Mouse (Mus musculus): ENCODE measurements around the gene Rbm43. TPM values are rescaled to one million over a fixed set of nuclear protein-coding genes. Genes with fewer than 3 reads are reported as not detected.

Rbm43 gene
- polyA plus RNA-seq (2014; fragmentation: Nextera tagmentation; extraction: Ambion mirVana) = 18.7 and 19.0 TPM in 2 replicates

DNA sequence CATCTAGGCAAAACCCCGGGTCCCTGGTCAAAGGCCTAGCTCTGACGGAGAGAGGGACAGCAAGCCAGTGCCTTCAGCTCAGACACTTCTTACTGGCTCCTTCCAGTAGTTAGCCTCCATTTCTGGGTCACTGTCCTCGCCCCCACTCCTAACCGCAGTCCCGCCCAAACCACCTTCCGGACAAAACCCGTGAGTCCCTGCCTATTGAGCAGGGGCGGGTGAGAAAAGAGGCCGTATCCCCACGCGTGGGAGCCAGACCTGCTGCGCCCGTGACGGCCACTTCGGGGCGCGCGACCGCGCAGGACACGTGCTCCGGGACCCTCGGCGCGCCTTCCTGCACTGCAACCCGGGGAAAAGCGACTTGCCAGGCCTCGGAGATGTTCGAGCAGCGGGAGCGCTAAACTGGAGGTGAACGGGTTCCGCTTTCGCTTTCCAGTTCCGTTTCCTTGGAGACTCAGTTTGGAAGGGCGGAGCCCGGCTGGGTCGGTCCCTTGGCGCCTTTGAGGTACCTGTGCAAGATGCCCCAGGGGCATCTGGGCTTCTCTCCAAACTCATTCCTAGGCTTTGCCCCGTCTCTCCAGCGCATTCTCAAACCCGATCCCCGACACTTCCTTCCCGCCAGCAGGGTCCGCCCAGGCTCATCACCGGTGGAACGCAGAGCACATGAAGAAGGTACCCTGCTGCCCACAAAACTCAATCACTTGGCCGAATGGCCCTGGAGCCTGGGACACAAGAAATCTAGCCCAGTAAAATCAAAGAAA is at the start of gene Rbm43:
Gene Rbm43, minus strand, starts transcription at position 590 of the 761 bp plus-strand sequence.
- under 1% methylated on average over 48 of the region's 48 CpGs for WGBS
- no peaks in the 10 kb centered on the region for H3K9me3 ChIP-seq (ENCODE audit: control insufficient read depth, low read depth, low read length)
- peak within 1 kb of the TSS; percentile 88 for H3K4me2 ChIP-seq (replicated peaks; ENCODE audit: low read depth, low read length)
- no peaks in the 10 kb centered on the region for H3K36me3 ChIP-seq (ENCODE audit: control insufficient read depth, insufficient read depth, low read length)
- peak within 1 kb of the TSS; percentile 54 for H3K4me3 ChIP-seq (ENCODE audit: low read depth, low read length)
- H3K27ac ChIP-seq (ENCODE audit: low read length) = peak within 1 kb of the TSS; percentile 55
- 0 out of 2 replicates have a peak, but pooled peaks cover 5% of the 10 kb centered on the region for H3K4me1 ChIP-seq (ENCODE audit: control insufficient read depth, insufficient read depth, low read length)
- ATAC-seq (ENCODE audit: insufficient number of reproducible peaks, insufficient read depth, low FRiP score, low read depth) = peak; percentile 77
- peak within 1 kb of the TSS; percentile 53 for H3K9ac ChIP-seq (replicated peaks; ENCODE audit: low read depth, low read length)
- no peaks in the 10 kb centered on the region for H3K27me3 ChIP-seq (ENCODE audit: control insufficient read depth, insufficient read depth, low read length)

DNA sequence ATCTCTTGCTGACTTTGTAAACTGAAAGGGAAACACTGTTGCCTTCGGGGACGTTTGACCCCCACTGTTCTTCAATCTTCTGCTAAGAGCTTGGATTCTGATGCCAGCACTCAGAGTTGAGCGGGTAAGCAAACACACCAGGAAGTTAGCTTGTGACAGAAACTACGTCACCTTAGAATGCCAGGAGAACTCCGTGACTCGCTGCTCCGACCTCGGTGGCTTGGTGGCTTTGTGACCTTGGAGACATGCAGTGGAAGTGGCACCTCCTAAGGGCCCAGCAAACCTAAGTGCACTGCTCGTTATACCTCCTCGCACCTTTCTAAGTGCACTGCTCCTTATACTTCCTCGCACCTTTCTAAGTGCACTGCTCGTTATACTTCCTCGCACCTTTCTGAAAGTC is 47.3 kb upstream of the Rbm43 start:
- H3K4me3 ChIP-seq (ENCODE audit: low read depth, low read length) = no peak overlapping the region
- no peaks in the 10 kb centered on the region for H3K36me3 ChIP-seq (ENCODE audit: control insufficient read depth, insufficient read depth, low read length)
- ATAC-seq (ENCODE audit: insufficient number of reproducible peaks, insufficient read depth, low FRiP score, low read depth) = no peak
- no peak overlapping the region for H3K9ac ChIP-seq (replicated peaks; ENCODE audit: low read depth, low read length)
- no peak overlapping the region for H3K27ac ChIP-seq (ENCODE audit: low read length)
- no peaks in the 10 kb centered on the region for H3K4me1 ChIP-seq (ENCODE audit: control insufficient read depth, insufficient read depth, low read length)
- H3K4me2 ChIP-seq (replicated peaks; ENCODE audit: low read depth, low read length) = no peak overlapping the region
- H3K27me3 ChIP-seq (ENCODE audit: control insufficient read depth, insufficient read depth, low read length) = no peaks in the 10 kb centered on the region
- H3K9me3 ChIP-seq (ENCODE audit: control insufficient read depth, low read depth, low read length) = no peaks in the 10 kb centered on the region
- 64% methylated on average over 13 of the region's 13 CpGs for WGBS

DNA sequence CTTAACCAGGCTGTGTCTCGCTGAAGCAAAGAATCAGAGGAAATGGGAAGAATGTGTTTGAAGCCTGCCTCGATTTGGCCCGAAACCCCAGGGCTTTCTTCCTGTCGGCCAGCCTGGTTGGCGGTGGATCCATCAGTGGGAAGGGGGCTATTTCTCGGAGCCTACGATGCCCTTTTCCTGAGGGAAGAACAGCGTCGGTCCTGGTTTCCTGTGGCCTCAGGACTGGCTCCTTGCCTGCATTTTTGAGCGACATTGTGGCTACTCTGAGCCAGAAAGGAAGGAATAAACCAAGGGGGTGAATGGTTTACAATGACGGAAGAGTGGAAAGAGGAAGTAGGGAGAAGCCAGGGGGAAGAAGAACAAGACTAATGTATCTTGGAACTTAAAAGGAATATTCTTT is 46.7 kb upstream of the Rbm43 start:
- Histone ChIP-seq H3K4me2 (replicated peaks; ENCODE audit: low read depth, low read length) (no peak overlapping the region), H3K9ac (replicated peaks; ENCODE audit: low read depth, low read length) (no peak overlapping the region), H3K36me3 (ENCODE audit: control insufficient read depth, insufficient read depth, low read length) (no peaks in the 10 kb centered on the region), H3K27me3 (ENCODE audit: control insufficient read depth, insufficient read depth, low read length) (no peaks in the 10 kb centered on the region), H3K27ac (ENCODE audit: low read length) (no peak overlapping the region), H3K9me3 (ENCODE audit: control insufficient read depth, low read depth, low read length) (no peaks in the 10 kb centered on the region), H3K4me3 (ENCODE audit: low read depth, low read length) (no peak overlapping the region), H3K4me1 (ENCODE audit: control insufficient read depth, insufficient read depth, low read length) (no peaks in the 10 kb centered on the region)
- no peak for ATAC-seq (ENCODE audit: insufficient number of reproducible peaks, insufficient read depth, low FRiP score, low read depth)
- WGBS = 48% methylated on average over 11 of the region's 11 CpGs

DNA sequence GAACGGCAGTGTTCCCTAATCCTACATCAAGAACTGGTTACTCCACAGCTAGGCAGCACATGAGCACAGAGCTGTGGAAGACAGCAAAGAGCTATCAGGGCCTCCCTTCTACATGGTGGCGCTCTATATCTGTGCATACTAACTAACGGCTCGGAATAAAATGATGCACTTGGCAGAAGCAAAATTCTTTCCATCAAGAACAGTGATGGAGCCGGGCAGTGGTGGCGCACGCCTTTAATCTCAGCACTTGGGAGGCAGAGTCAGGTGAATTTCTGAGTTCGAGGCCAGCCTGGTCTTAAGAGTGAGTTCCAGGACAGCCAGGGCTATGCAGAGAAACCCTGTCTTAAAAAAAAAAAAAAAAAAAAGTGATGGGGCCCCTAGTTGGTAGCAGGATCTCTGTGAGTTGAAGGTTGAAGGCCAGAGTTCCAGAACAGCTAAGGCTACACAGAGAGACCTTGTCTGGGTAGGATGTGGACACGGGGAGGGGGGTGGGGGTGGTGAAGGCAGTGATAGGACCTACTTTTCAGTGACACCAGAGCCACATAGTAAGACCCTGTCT is 38.5 kb upstream of the Rbm43 start, which contains the start of gene Nmi:
Gene Nmi, minus strand, starts transcription at position 85 of the 559 bp plus-strand sequence.
- no peak for ATAC-seq (ENCODE audit: insufficient number of reproducible peaks, insufficient read depth, low FRiP score, low read depth)
- peak within 1 kb of the TSS; percentile 89 for H3K27ac ChIP-seq (ENCODE audit: low read length)
- peak within 1 kb of the TSS; percentile 53 for H3K4me2 ChIP-seq (replicated peaks; ENCODE audit: low read depth, low read length)
- no peaks in the 10 kb centered on the region for H3K9me3 ChIP-seq (ENCODE audit: control insufficient read depth, low read depth, low read length)
- no peaks in the 10 kb centered on the region for H3K27me3 ChIP-seq (ENCODE audit: control insufficient read depth, insufficient read depth, low read length)
- H3K4me3 ChIP-seq (ENCODE audit: low read depth, low read length) = peak within 1 kb of the TSS; percentile 63
- 0 out of 2 replicates have a peak, but pooled peaks cover 2% of the 10 kb centered on the region for H3K4me1 ChIP-seq (ENCODE audit: control insufficient read depth, insufficient read depth, low read length)
- peak within 1 kb of the TSS; percentile 53 for H3K9ac ChIP-seq (replicated peaks; ENCODE audit: low read depth, low read length)
- 69% methylated on average over 9 of the region's 9 CpGs for WGBS
- H3K36me3 ChIP-seq (ENCODE audit: control insufficient read depth, insufficient read depth, low read length) = no peaks in the 10 kb centered on the region

DNA sequence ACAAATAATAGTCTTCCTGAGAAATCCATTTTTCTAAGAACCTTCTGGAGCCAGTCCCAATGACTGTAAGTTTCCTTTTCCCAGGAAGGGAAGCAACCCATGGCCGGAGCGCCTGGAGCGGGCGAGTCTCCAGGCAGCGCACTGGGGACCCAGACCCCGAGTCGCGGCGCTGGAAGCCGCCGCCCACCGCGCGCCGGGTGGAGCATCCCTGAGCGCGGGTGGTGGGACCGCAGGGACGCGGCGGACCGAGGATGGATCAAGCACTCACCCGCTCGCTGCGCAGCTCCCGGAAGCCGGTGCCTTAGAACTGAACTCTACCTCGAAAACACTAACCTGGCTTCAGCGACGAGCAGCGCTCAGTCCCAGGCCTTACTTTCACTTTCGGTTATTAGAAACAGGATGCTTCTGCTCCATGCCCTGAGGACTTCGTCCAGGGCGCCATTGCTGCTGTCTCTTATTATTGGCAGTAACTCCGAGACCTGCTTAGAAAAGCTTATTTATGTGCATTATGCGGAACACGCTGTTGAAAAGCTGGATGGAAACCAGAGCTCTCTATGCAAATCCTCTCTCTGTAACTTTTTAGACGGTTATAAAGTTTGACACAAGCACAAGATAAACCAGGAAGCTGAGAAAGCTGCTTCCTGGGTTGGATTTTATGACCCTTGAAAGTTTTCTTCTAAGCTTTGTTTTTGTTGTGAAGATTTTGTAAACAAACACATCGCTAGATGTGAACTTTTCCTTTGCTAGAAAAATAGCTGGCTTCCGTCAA is 37.9 kb upstream of the Rbm43 start:
- Histone ChIP-seq H3K27me3 (ENCODE audit: control insufficient read depth, insufficient read depth, low read length) (no peaks in the 10 kb centered on the region), H3K36me3 (ENCODE audit: control insufficient read depth, insufficient read depth, low read length) (no peaks in the 10 kb centered on the region), H3K4me3 (ENCODE audit: low read depth, low read length) (peak overlapping the region; percentile 63), H3K9ac (replicated peaks; ENCODE audit: low read depth, low read length) (peak overlapping the region; percentile 53), H3K9me3 (ENCODE audit: control insufficient read depth, low read depth, low read length) (no peaks in the 10 kb centered on the region), H3K27ac (ENCODE audit: low read length) (peak overlapping the region; percentile 89), H3K4me1 (ENCODE audit: control insufficient read depth, insufficient read depth, low read length) (0 out of 2 replicates have a peak, but pooled peaks cover 2% of the 10 kb centered on the region), H3K4me2 (replicated peaks; ENCODE audit: low read depth, low read length) (peak overlapping the region; percentile 53)
- peak; percentile 83 for ATAC-seq (ENCODE audit: insufficient number of reproducible peaks, insufficient read depth, low FRiP score, low read depth)
- WGBS = 2% methylated on average over 40 of the region's 40 CpGs

DNA sequence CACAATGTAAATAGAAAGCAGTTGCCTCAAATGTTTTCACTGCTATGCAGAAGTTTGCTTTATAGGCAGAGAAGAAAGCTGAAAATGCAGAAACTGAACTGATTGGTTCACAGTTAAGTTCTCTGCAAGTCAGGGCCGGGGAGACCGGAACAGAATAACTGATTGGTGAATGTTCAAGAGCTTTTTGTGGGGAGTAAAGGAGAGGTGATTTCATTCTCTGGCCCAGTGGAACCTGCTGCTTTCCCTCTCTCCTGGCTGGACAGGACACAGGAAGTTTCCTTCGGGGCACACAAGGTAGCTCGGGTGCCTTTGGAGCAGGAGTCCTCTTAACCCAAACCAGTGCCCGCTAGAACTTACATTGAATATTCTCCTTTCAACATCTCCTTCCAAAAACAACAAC is 37.2 kb upstream of the Rbm43 start:
- Histone ChIP-seq H3K9ac (replicated peaks; ENCODE audit: low read depth, low read length) (no peak overlapping the region), H3K4me3 (ENCODE audit: low read depth, low read length) (peak overlapping the region; percentile 63; the same call in 1 of the 2 replicates), H3K4me1 (ENCODE audit: control insufficient read depth, insufficient read depth, low read length) (0 out of 2 replicates have a peak, but pooled peaks cover 2% of the 10 kb centered on the region), H3K36me3 (ENCODE audit: control insufficient read depth, insufficient read depth, low read length) (no peaks in the 10 kb centered on the region), H3K9me3 (ENCODE audit: control insufficient read depth, low read depth, low read length) (no peaks in the 10 kb centered on the region), H3K4me2 (replicated peaks; ENCODE audit: low read depth, low read length) (peak overlapping the region; percentile 53), H3K27me3 (ENCODE audit: control insufficient read depth, insufficient read depth, low read length) (no peaks in the 10 kb centered on the region), H3K27ac (ENCODE audit: low read length) (peak overlapping the region; percentile 89)
- 55% methylated on average over 5 of the region's 5 CpGs for WGBS
- peak; percentile 35; the same call in 1 of the 2 replicates for ATAC-seq (ENCODE audit: insufficient number of reproducible peaks, insufficient read depth, low FRiP score, low read depth)

DNA sequence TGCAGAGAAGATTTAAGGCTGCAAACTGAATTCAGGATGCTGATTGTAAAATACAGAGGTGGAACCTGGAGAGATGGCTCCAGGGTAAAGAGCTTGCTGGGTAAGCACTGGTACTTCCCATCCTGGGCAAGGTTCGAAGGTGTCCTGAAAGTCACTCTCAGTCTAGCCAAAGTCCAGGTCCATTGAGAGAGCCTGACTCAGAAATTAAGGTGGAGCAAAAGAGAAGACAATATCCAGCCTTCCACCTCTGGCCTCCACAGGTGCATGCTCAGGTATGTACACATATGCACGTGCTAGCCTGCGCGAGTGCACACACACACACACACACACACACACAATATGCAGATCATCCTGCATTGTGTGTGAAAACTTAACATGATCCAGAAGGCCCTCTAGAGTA is 35.9 kb upstream of the Rbm43 start:
- WGBS = 99% methylated on average over 4 of the region's 4 CpGs
- H3K9me3 ChIP-seq (ENCODE audit: control insufficient read depth, low read depth, low read length) = no peaks in the 10 kb centered on the region
- H3K36me3 ChIP-seq (ENCODE audit: control insufficient read depth, insufficient read depth, low read length) = no peaks in the 10 kb centered on the region
- H3K4me3 ChIP-seq (ENCODE audit: low read depth, low read length) = no peak overlapping the region
- H3K9ac ChIP-seq (replicated peaks; ENCODE audit: low read depth, low read length) = no peak overlapping the region
- no peak overlapping the region for H3K27ac ChIP-seq (ENCODE audit: low read length)
- no peaks in the 10 kb centered on the region for H3K27me3 ChIP-seq (ENCODE audit: control insufficient read depth, insufficient read depth, low read length)
- 0 out of 2 replicates have a peak, but pooled peaks cover 2% of the 10 kb centered on the region for H3K4me1 ChIP-seq (ENCODE audit: control insufficient read depth, insufficient read depth, low read length)
- ATAC-seq (ENCODE audit: insufficient number of reproducible peaks, insufficient read depth, low FRiP score, low read depth) = no peak
- H3K4me2 ChIP-seq (replicated peaks; ENCODE audit: low read depth, low read length) = no peak overlapping the region

DNA sequence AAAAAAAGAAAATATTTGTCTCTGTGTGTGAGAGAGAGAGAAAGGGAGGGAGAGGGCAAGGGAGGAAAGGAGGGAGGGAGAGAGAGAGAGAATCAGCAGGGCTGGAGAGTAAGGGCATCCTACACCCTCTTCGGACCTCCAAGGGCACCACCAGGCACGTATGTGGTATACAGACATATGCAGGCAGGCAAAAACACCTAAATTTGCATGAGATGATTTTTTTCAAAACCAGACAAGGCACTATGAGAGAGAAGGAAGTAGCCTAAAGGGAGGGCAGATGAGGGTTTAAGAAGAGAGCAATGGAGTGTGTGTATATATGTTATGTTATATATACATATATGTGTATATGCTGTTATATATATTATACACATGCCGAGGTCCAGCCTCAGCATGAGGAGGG is 32.3 kb upstream of the Rbm43 start:
- 85% methylated on average over 3 of the region's 3 CpGs for WGBS

More for the DNA sequence above, 32.3 kb upstream of the Rbm43 start:
- H3K4me1 ChIP-seq (ENCODE audit: control insufficient read depth, insufficient read depth, low read length) = no peaks in the 10 kb centered on the region
- H3K36me3 ChIP-seq (ENCODE audit: control insufficient read depth, insufficient read depth, low read length) = no peaks in the 10 kb centered on the region
- no peak overlapping the region for H3K4me3 ChIP-seq (ENCODE audit: low read depth, low read length)
- H3K9ac ChIP-seq (replicated peaks; ENCODE audit: low read depth, low read length) = no peak overlapping the region
- no peak overlapping the region for H3K4me2 ChIP-seq (replicated peaks; ENCODE audit: low read depth, low read length)
- H3K27me3 ChIP-seq (ENCODE audit: control insufficient read depth, insufficient read depth, low read length) = no peaks in the 10 kb centered on the region
- no peak for ATAC-seq (ENCODE audit: insufficient number of reproducible peaks, insufficient read depth, low FRiP score, low read depth)
- no peaks in the 10 kb centered on the region for H3K9me3 ChIP-seq (ENCODE audit: control insufficient read depth, low read depth, low read length)
- no peak overlapping the region for H3K27ac ChIP-seq (ENCODE audit: low read length)

Data from stomach, embryonic 14.5 days (tissue).